Mouse (Mus musculus) MEL (cell line): ENCODE measurements at regions not wholly inside any gene's neighbourhood (a gene's known extent, or its start where the extent isn't known, plus 50 kb on each side); places are given as distances from the start of the nearest gene placed in this dataset.
A peak's percentile ranks its signal among the peaks of the same experiment; 100 is the strongest.
"Not testable (repeated sequence)": the region's sequence is repeated elsewhere in the genome, so short reads cannot be mapped to it uniquely, and the experiment has no call there.

ENCODE experiments used
- DNase-seq: peaks from one replicate; pipeline ENCODE4 v3.0.0; 2011; ENCODE audit warnings: low read depth, low spot score
- H3K27ac ChIP-seq: 2 replicates; pipeline ENCODE4 v1.5.1; 2012; ENCODE audit warnings: low read depth, mild to moderate bottlenecking, control low read depth, low read length, moderate library complexity; ENCODE audit not compliant: control insufficient read depth
- H3K27me3 ChIP-seq, 2 experiments: fragments of 150-350 bp in 1 of 2; sonication (generic) in 1 of 2; 2 replicates each; pipeline ENCODE4 v1.6.1; 2012; ENCODE audit warnings: low read length in 2 of 2, mild to moderate bottlenecking in 2 of 2, improper control_type of control experiment in 1 of 2, moderate library complexity in 1 of 2; ENCODE audit not compliant: insufficient read depth in 2 of 2, control insufficient read depth in 1 of 2
- H3K36me3 ChIP-seq, 2 experiments: 2 replicates each; pipeline ENCODE4 v1.6.1; 2012 to 2014; ENCODE audit warnings: low read length in 2 of 2, improper control_type of control experiment in 1 of 2, inconsistent platforms in 1 of 2, mild to moderate bottlenecking in 1 of 2; ENCODE audit not compliant: insufficient read depth in 2 of 2, control insufficient read depth in 1 of 2
- H3K4me1 ChIP-seq, 2 experiments: fragments of 150-350 bp in 1 of 2; sonication (generic) in 1 of 2; 2 replicates each; pipeline ENCODE4 v1.6.1; 2012; ENCODE audit warnings: low read length in 2 of 2, improper control_type of control experiment in 1 of 2, mild to moderate bottlenecking in 1 of 2; ENCODE audit not compliant: insufficient read depth in 2 of 2, control insufficient read depth in 1 of 2
- H3K4me3 ChIP-seq, 2 experiments: fragments of 150-350 bp in 1 of 2; sonication (generic) in 1 of 2; 2 replicates each; pipeline ENCODE4 v1.5.1; 2012; ENCODE audit warnings: low read depth in 2 of 2, low read length in 2 of 2, mild to moderate bottlenecking in 2 of 2, moderate library complexity in 2 of 2, control low read depth in 1 of 2, improper control_type of control experiment in 1 of 2; ENCODE audit not compliant: control insufficient read depth in 1 of 2, insufficient read depth in 1 of 2
- H3K79me2 ChIP-seq: 2 replicates; pipeline ENCODE4 v1.6.1; 2012; ENCODE audit warnings: mild to moderate bottlenecking, low read length, moderate library complexity; ENCODE audit not compliant: control insufficient read depth, poor library complexity, insufficient read depth
- H3K9ac ChIP-seq: 2 replicates; pipeline ENCODE4 v1.6.1; 2012; ENCODE audit warnings: low read depth, mild to moderate bottlenecking, control low read depth, low read length, moderate library complexity; ENCODE audit not compliant: control insufficient read depth, poor library complexity, severe bottlenecking
- H3K9me3 ChIP-seq: fragments of 150-350 bp; sonication (generic); replicated peaks from 2 replicates; pipeline ENCODE4 v1.6.1; 2012; ENCODE audit warnings: mild to moderate bottlenecking, low read length, improper control_type of control experiment, moderate library complexity; ENCODE audit not compliant: insufficient read depth
- CHD1 ChIP-seq: IDR thresholded peaks from 2 replicates; pipeline ENCODE4 v1.6.1; 2012; ENCODE audit warnings: low read depth, mild to moderate bottlenecking, inconsistent platforms, low read length, improper control_type of control experiment
- CHD2 ChIP-seq: IDR thresholded peaks from 2 replicates; pipeline ENCODE4 v1.6.1; 2011; ENCODE audit warnings: low read length, improper control_type of control experiment
- CTCF ChIP-seq, 3 experiments: IDR thresholded peaks in 2 of 3; conservative IDR thresholded peaks in 1 of 3; 2 replicates each; pipeline ENCODE4 v1.5.1; 2011 to 2012; ENCODE audit warnings: low read length in 3 of 3, low read depth in 2 of 3, mild to moderate bottlenecking in 2 of 3, improper control_type of control experiment in 1 of 3, inconsistent platforms in 1 of 3, mixed read lengths in 1 of 3, moderate library complexity in 1 of 3; ENCODE audit not compliant: control insufficient read depth in 1 of 3, insufficient read depth in 1 of 3, poor library complexity in 1 of 3, severe bottlenecking in 1 of 3
- E2F4 ChIP-seq: IDR thresholded peaks from 2 replicates; pipeline ENCODE4 v1.6.1; 2011; ENCODE audit warnings: low read depth, low read length, improper control_type of control experiment, borderline replicate concordance
- EP300 ChIP-seq, 2 experiments: IDR thresholded peaks; 2 replicates each; pipeline ENCODE4 v1.6.1; 2011; ENCODE audit warnings: improper control_type of control experiment in 2 of 2, low read length in 2 of 2, low read depth in 1 of 2, mild to moderate bottlenecking in 1 of 2
- ETS1 ChIP-seq: IDR thresholded peaks from 2 replicates; pipeline ENCODE4 v1.6.1; 2012; ENCODE audit warnings: low read depth, mild to moderate bottlenecking, inconsistent platforms, low read length, improper control_type of control experiment, moderate library complexity
- GABPA ChIP-seq: IDR thresholded peaks from 2 replicates; pipeline ENCODE4 v1.6.1; 2012; ENCODE audit warnings: low read depth, mild to moderate bottlenecking, inconsistent platforms, low read length, improper control_type of control experiment, moderate library complexity
- HCFC1 ChIP-seq: IDR thresholded peaks from 2 replicates; pipeline ENCODE4 v1.6.1; 2012; ENCODE audit warnings: low read depth, mild to moderate bottlenecking, inconsistent platforms, low read length, improper control_type of control experiment, moderate library complexity
- JUND ChIP-seq: IDR thresholded peaks from 2 replicates; pipeline ENCODE4 v1.6.1; 2011; ENCODE audit warnings: low read depth, mild to moderate bottlenecking, improper control_type of control experiment, low read length
- KAT2A ChIP-seq: conservative IDR thresholded peaks from 2 replicates; pipeline ENCODE4 v1.6.1; 2012; ENCODE audit warnings: low read depth, low read length, improper control_type of control experiment, inconsistent platforms
- MAFK ChIP-seq: IDR thresholded peaks from 2 replicates; pipeline ENCODE4 v1.6.1; 2011; ENCODE audit warnings: low read depth, mild to moderate bottlenecking, low read length, improper control_type of control experiment, borderline replicate concordance
- MAX ChIP-seq: IDR thresholded peaks from 2 replicates; pipeline ENCODE4 v1.6.1; 2011; ENCODE audit warnings: low read length, improper control_type of control experiment
- MEF2A ChIP-seq: IDR thresholded peaks from 2 replicates; pipeline ENCODE4 v1.6.1; 2014; ENCODE audit warnings: low read depth, mild to moderate bottlenecking, inconsistent platforms, low read length, improper control_type of control experiment; ENCODE audit not compliant: poor library complexity, insufficient replicate concordance, severe bottlenecking; ENCODE audit errors: extremely low read depth
- MXI1 ChIP-seq: IDR thresholded peaks from 2 replicates; pipeline ENCODE4 v1.6.1; 2011; ENCODE audit warnings: mild to moderate bottlenecking, low read depth, low read length, improper control_type of control experiment
- MYC ChIP-seq: IDR thresholded peaks from 2 replicates; pipeline ENCODE4 v1.6.1; 2011; ENCODE audit warnings: low read depth, mild to moderate bottlenecking, low read length, improper control_type of control experiment, moderate library complexity
- NELFE ChIP-seq: IDR thresholded peaks from 2 replicates; pipeline ENCODE4 v1.6.1; 2011; ENCODE audit warnings: low read depth, low read length, improper control_type of control experiment
- NRF1 ChIP-seq: IDR thresholded peaks from 2 replicates; pipeline ENCODE4 v1.6.1; 2014; ENCODE audit warnings: low read depth, mild to moderate bottlenecking, inconsistent platforms, low read length, improper control_type of control experiment, moderate library complexity; ENCODE audit not compliant: poor library complexity, insufficient read depth, severe bottlenecking
- POLR2AphosphoS2 ChIP-seq: IDR thresholded peaks from 2 replicates; pipeline ENCODE4 v1.6.1; 2011; ENCODE audit warnings: low read length, improper control_type of control experiment
- POLR2AphosphoS5 ChIP-seq: IDR thresholded peaks from 2 replicates; pipeline ENCODE4 v1.6.1; 2012; ENCODE audit warnings: low read depth, borderline replicate concordance, mild to moderate bottlenecking, inconsistent platforms, low read length, moderate library complexity, mixed read lengths
- RAD21 ChIP-seq: IDR thresholded peaks from 2 replicates; pipeline ENCODE4 v1.6.1; 2011; ENCODE audit warnings: mild to moderate bottlenecking, low read depth, low read length, improper control_type of control experiment
- RCOR1 ChIP-seq: IDR thresholded peaks from 2 replicates; pipeline ENCODE4 v1.6.1; 2012; ENCODE audit warnings: low read depth, mild to moderate bottlenecking, inconsistent platforms, low read length, improper control_type of control experiment
- SMC3 ChIP-seq: IDR thresholded peaks from 2 replicates; pipeline ENCODE4 v1.6.1; 2011; ENCODE audit warnings: low read depth, low read length, improper control_type of control experiment
- TCF12 ChIP-seq: IDR thresholded peaks from 2 replicates; pipeline ENCODE4 v1.6.1; 2014; ENCODE audit warnings: low read depth, mild to moderate bottlenecking, inconsistent platforms, low read length, improper control_type of control experiment, moderate library complexity
- UBTF ChIP-seq: IDR thresholded peaks from 2 replicates; pipeline ENCODE4 v1.6.1; 2012; ENCODE audit warnings: low read depth, mild to moderate bottlenecking, inconsistent platforms, low read length, improper control_type of control experiment, moderate library complexity, borderline replicate concordance; ENCODE audit not compliant: insufficient read depth
- ZC3H11A ChIP-seq: IDR thresholded peaks from 2 replicates; pipeline ENCODE4 v1.6.1; 2012; ENCODE audit warnings: low read depth, mild to moderate bottlenecking, inconsistent platforms, low read length, improper control_type of control experiment
- ZKSCAN1 ChIP-seq: IDR thresholded peaks from 2 replicates; pipeline ENCODE4 v1.6.1; 2012; ENCODE audit warnings: low read depth, mild to moderate bottlenecking, inconsistent platforms, low read length, improper control_type of control experiment, moderate library complexity

DNA sequence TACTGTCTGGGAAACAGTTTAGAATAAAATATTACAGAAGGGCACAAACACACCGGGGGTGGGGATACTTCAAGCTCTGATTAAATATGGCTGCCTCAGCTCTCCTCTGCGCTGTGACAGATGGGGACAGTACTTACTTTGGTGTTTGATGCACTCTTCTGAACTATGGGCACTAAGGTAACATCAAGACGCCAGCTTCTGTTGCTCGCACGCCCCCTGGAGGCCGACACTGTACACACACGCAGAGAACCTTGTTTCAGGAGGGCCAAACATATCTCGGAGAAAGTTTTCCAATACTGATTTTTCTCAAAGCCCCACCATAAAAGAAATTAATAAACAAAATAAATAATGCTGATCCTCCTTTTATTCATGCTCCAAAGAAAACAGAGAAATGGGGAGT is 115.6 kb downstream of the Rps12 start:
- Histone ChIP-seq H3K27me3 (peaks cover 0 to 5% of the 10 kb centered on the region in 2 experiments; a peak in 3 of 4 replicates), H3K9ac (no peak overlapping the region), H3K9me3 (no peaks in the 10 kb centered on the region), H3K4me3 (no peak overlapping the region), H3K4me1 (no peaks in the 10 kb centered on the region), H3K79me2 (no peaks in the 10 kb centered on the region), H3K36me3 (no peaks in the 10 kb centered on the region), H3K27ac (no peak overlapping the region)
- TF ChIP-seq SMC3 (peak; percentile 64), TCF12 (no peak), HCFC1 (no peak), MAFK (no peak), ETS1 (no peak), NELFE (no peak), MXI1 (no peak), RCOR1 (no peak), JUND (no peak), ZKSCAN1 (no peak), ZC3H11A (peak; percentile 24; the same call in 1 of the 2 replicates), POLR2AphosphoS2 (no peak), KAT2A (no peak), MAX (no peak), NRF1 (no peak), MYC (no peak), E2F4 (no peak), CTCF (IDR thresholded peaks at IDR 0.05 in 2 of 3, conservative IDR thresholded peaks at IDR 0.05 in 1 of 3; ENCODE audit: control insufficient read depth in 1 of 3, insufficient read depth in 1 of 3, low read depth in 2 of 3, low read length in 3 of 3, poor library complexity in 1 of 3, severe bottlenecking in 1 of 3) (peak; percentile 25 to 79 (median 57); a peak in 5 of 6 replicates), UBTF (no peak), POLR2AphosphoS5 (no peak), MEF2A (no peak), EP300 (IDR thresholded peaks at IDR 0.05; ENCODE audit: low read depth in 1 of 2, low read length in 2 of 2) (no peak), CHD1 (no peak), CHD2 (no peak), GABPA (no peak), RAD21 (peak; percentile 39)
- DNase-seq: peak; percentile 32

DNA sequence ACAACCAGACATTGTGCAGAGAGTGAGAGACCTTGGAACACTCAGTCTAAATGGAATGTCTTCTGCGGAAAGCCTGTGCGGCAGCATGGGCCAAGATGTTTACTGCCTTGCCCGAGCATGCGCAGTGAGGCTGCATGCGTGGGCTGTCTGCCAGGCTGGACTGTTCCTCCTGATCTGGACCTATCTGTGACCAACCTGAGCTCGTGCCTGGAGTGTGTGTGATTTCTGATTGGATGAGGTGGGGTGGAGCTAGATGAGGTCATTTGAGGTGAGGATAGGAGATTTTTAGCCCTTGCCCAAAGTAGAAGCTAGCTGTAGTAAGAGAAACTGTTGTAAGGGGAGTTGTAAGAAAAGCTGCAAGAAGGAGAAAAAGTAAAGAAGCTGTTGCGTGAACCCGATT is 121.2 kb downstream of the Rps12 start:
- H3K4me3 ChIP-seq, H3K9me3 ChIP-seq, H3K36me3 ChIP-seq, H3K79me2 ChIP-seq, H3K27ac ChIP-seq, H3K4me1 ChIP-seq, H3K27me3 ChIP-seq, DNase-seq, H3K9ac ChIP-seq: not testable (repeated sequence)
